ENCODE assay signal across 30 mouse cellular contexts in genomic region chr11:109680934-109681333, GRCm38 (mm10). TPM values are rescaled to one million over a fixed set of nuclear protein-coding genes. Genes with fewer than 3 reads are reported as not detected.
DNase-seq lines count a peak whose midpoint lies in the region; ATAC-seq and TF ChIP-seq lines count a peak whose summit lies in the region.
"Had no signal": no experiment of that assay in that cellular context is flagged by ENCODE, and none has a peak within 500 bp of the region (broad histone marks: within the 10 kb centered on the region; RNA-seq: fewer than 3 reads in every experiment).

No protein-coding gene starts in this region.

- H3K9me3 ChIP-seq in lung, embryonic 14.5 days (ENCODE audit: low read depth, low read length): no peaks in the 10 kb centered on the region
- no peaks in the 10 kb centered on the region for H3K9me3 ChIP-seq in heart, postnatal 0 days (replicated peaks; ENCODE audit: control insufficient read depth, low read length)
- no peaks in the 10 kb centered on the region for H3K9me3 ChIP-seq in liver, embryonic 12.5 days (replicated peaks)
- H3K9me3 ChIP-seq in kidney, embryonic 15.5 days (replicated peaks): no peaks in the 10 kb centered on the region
- H3K9me3 ChIP-seq: embryonic facial prominence, embryonic 13.5 days; forebrain, embryonic 10.5 days; forebrain, embryonic 15.5 days; hindbrain, embryonic 10.5 days; hindbrain, embryonic 15.5 days; liver, embryonic 13.5 days had no signal

- 33% methylated on average over 9 of the region's 9 CpGs for WGBS in lung, embryonic 14.5 days
- WGBS in heart, postnatal 0 days: 22% methylated on average over 9 of the region's 9 CpGs
- WGBS in liver, embryonic 12.5 days (ENCODE audit: insufficient replicate concordance): 50% methylated on average over 9 of the region's 9 CpGs
- WGBS in kidney, embryonic 15.5 days: 64% methylated on average over 9 of the region's 9 CpGs

- H3K4me1 ChIP-seq in lung, embryonic 14.5 days (ENCODE audit: insufficient read depth): 0 out of 2 replicates have a peak, but pooled peaks cover 3% of the 10 kb centered on the region
- H3K4me1 ChIP-seq in heart, postnatal 0 days (ENCODE audit: control insufficient read depth, insufficient read depth): peaks cover 17% of the 10 kb centered on the region
- no peaks in the 10 kb centered on the region for H3K4me1 ChIP-seq in liver, embryonic 12.5 days
- no peaks in the 10 kb centered on the region for H3K4me1 ChIP-seq in kidney, embryonic 15.5 days
- H3K4me1 ChIP-seq: embryonic facial prominence, embryonic 13.5 days; forebrain, embryonic 15.5 days; hindbrain, embryonic 10.5 days; hindbrain, embryonic 15.5 days; liver, embryonic 13.5 days had no signal

- no peaks in the 10 kb centered on the region for H3K27me3 ChIP-seq in lung, embryonic 14.5 days (ENCODE audit: insufficient read depth, low read length)
- no peaks in the 10 kb centered on the region for H3K27me3 ChIP-seq in heart, postnatal 0 days (ENCODE audit: control insufficient read depth, insufficient read depth, low read length)
- no peaks in the 10 kb centered on the region for H3K27me3 ChIP-seq in liver, embryonic 12.5 days (replicated peaks)
- no peaks in the 10 kb centered on the region for H3K27me3 ChIP-seq in kidney, embryonic 15.5 days
- H3K27me3 ChIP-seq: CH12.LX; embryonic facial prominence, embryonic 13.5 days; forebrain, embryonic 15.5 days; hindbrain, embryonic 15.5 days; liver, embryonic 13.5 days had no signal

- DNase-seq in gastrocnemius, adult 2 months: no peak
- DNase-seq in gastrocnemius, postnatal 36 days: no peak
- DNase-seq in lung, embryonic 14.5 days: peak; percentile 49
- no peak for DNase-seq in lung, postnatal 10 days
- no peak for DNase-seq in heart, postnatal 0 days (ENCODE audit: low spot score)
- no peak for DNase-seq in embryo, embryonic 9.5 days (ENCODE audit: extremely low spot score)
- DNase-seq: adrenal gland, postnatal 14 days; cerebellum, adult 11-12 months; cerebellum, adult 9-11 months; embryo, embryonic 11 days; kidney, adult 11 months; kidney, postnatal 25 days; left cerebral cortex, postnatal 4 days; liver, embryonic 13.5 days; lung, adult 18-20 months; lung, postnatal 14 days; right cerebral cortex, postnatal 4 days had no signal

- no peaks in the 10 kb centered on the region for H3K36me3 ChIP-seq in lung, embryonic 14.5 days (ENCODE audit: insufficient read depth)
- H3K36me3 ChIP-seq in heart, postnatal 0 days (replicated peaks; ENCODE audit: control insufficient read depth, insufficient read depth, low read length): no peaks in the 10 kb centered on the region
- no peaks in the 10 kb centered on the region for H3K36me3 ChIP-seq in liver, embryonic 12.5 days
- H3K36me3 ChIP-seq in kidney, embryonic 15.5 days: no peaks in the 10 kb centered on the region
- H3K36me3 ChIP-seq: embryonic facial prominence, embryonic 13.5 days; forebrain, embryonic 10.5 days; forebrain, embryonic 15.5 days; hindbrain, embryonic 10.5 days; hindbrain, embryonic 15.5 days; liver, embryonic 13.5 days had no signal

- no peak for TF ChIP-seq EP300 in heart, postnatal 0 days (IDR thresholded peaks at IDR 0.05; ENCODE audit: low read depth)

- no peak overlapping the region for H3K9ac ChIP-seq in lung, embryonic 14.5 days
- H3K9ac ChIP-seq in heart, postnatal 0 days (replicated peaks; ENCODE audit: low read depth, low read length): no peak overlapping the region
- no peak overlapping the region for H3K9ac ChIP-seq in liver, embryonic 12.5 days
- H3K9ac ChIP-seq in kidney, embryonic 15.5 days: no peak overlapping the region
- H3K9ac ChIP-seq: embryonic facial prominence, embryonic 13.5 days; forebrain, embryonic 15.5 days; hindbrain, embryonic 15.5 days; liver, embryonic 13.5 days had no signal

- ATAC-seq in lung, embryonic 14.5 days (ENCODE audit: insufficient read depth): no peak
- ATAC-seq in heart, postnatal 0 days (ENCODE audit: insufficient read depth, low read depth): 0 out of 2 replicates have a peak, but pooled peaks have one; percentile 27
- no peak for ATAC-seq in liver, embryonic 12.5 days
- no peak for ATAC-seq in kidney, embryonic 15.5 days (replicated peaks; ENCODE audit: low FRiP score)
- ATAC-seq: forebrain, embryonic 15.5 days; inflammation-experienced regulatory T-cells, adult 6 months; midbrain, embryonic 16.5 days had no signal

- intact Hi-C loops in gastrocnemius, adult 2 months (cut with DNase I): no loop called here
- intact Hi-C loops in gastrocnemius, postnatal 36 days (cut with DNase I): no loop called here

- no peak overlapping the region for H3K4me3 ChIP-seq in gastrocnemius, adult 2 months
- H3K4me3 ChIP-seq in lung, embryonic 14.5 days (ENCODE audit: low read depth, low read length): no peak overlapping the region
- H3K4me3 ChIP-seq in heart, postnatal 0 days (ENCODE audit: low read depth, low read length): no peak overlapping the region
- H3K4me3 ChIP-seq in liver, embryonic 12.5 days: no peak overlapping the region
- no peak overlapping the region for H3K4me3 ChIP-seq in kidney, embryonic 15.5 days (replicated peaks)
- H3K4me3 ChIP-seq: embryonic facial prominence, embryonic 13.5 days; forebrain, embryonic 10.5 days; forebrain, embryonic 15.5 days; hindbrain, embryonic 10.5 days; hindbrain, embryonic 15.5 days; layer of hippocampus, adult 2 months; liver, embryonic 13.5 days had no signal

- TF ChIP-seq CTCF in gastrocnemius, adult 2 months (IDR thresholded peaks at IDR 0.05): no peak
- TF ChIP-seq CTCF in lung, embryonic 14.5 days (IDR thresholded peaks at IDR 0.05; ENCODE audit: low read depth): no peak
- no peak for TF ChIP-seq CTCF in heart, postnatal 0 days (IDR thresholded peaks at IDR 0.05; ENCODE audit: low read depth)

- H3K27ac ChIP-seq in gastrocnemius, adult 2 months: peak overlapping the region; percentile 51
- H3K27ac ChIP-seq in lung, embryonic 14.5 days (ENCODE audit: low read depth): no peak overlapping the region
- peak overlapping the region; percentile 79 for H3K27ac ChIP-seq in heart, postnatal 0 days (ENCODE audit: low read depth)
- H3K27ac ChIP-seq in liver, embryonic 12.5 days: no peak overlapping the region
- no peak overlapping the region for H3K27ac ChIP-seq in kidney, embryonic 15.5 days
- H3K27ac ChIP-seq: embryonic facial prominence, embryonic 13.5 days; forebrain, embryonic 10.5 days; forebrain, embryonic 15.5 days; hindbrain, embryonic 10.5 days; hindbrain, embryonic 15.5 days; layer of hippocampus, adult 2 months; liver, embryonic 13.5 days had no signal

- no peak overlapping the region for H3K4me2 ChIP-seq in lung, embryonic 14.5 days
- H3K4me2 ChIP-seq in heart, postnatal 0 days (ENCODE audit: low read depth, low read length): no peak overlapping the region
- no peak overlapping the region for H3K4me2 ChIP-seq in liver, embryonic 12.5 days
- H3K4me2 ChIP-seq in kidney, embryonic 15.5 days: no peak overlapping the region
- H3K4me2 ChIP-seq: embryonic facial prominence, embryonic 13.5 days; forebrain, embryonic 15.5 days; hindbrain, embryonic 15.5 days; liver, embryonic 13.5 days; midbrain, embryonic 11.5 days had no signal

RNA-seq across cellular contexts. Expression of gene Prkar1a, which starts 31.7 kb away (rescaled TPM):
- total RNA-seq in gastrocnemius, adult 2 months (2021): 100 to 1,000 TPM in 1 of 2 experiments, 10 to 100 TPM in 1; 98.9 to 117 TPM
- total RNA-seq in gastrocnemius, postnatal 36 days (2021): 100 to 1,000 TPM; 115 TPM
- polyA plus RNA-seq in lung, embryonic 14.5 days (2014; fragmentation: Nextera tagmentation; extraction: Ambion mirVana): 408 and 411 TPM in 2 replicates
- 163 and 237 TPM in 2 replicates for total RNA-seq in heart, postnatal 0 days (2014; rRNA removed; ENCODE audit: low replicate concordance)
- 483 and 530 TPM in 2 replicates for polyA plus RNA-seq in heart, postnatal 0 days (2015; fragmentation: Nextera tagmentation; extraction: Ambion mirVana)
- 165 and 171 TPM in 2 replicates for polyA plus RNA-seq in liver, embryonic 12.5 days (2016; fragmentation: Nextera tagmentation; extraction: Ambion mirVana)
- polyA plus RNA-seq in kidney, embryonic 15.5 days (2015; fragmentation: Nextera tagmentation; extraction: Ambion mirVana): 354 and 359 TPM in 2 replicates

RNA-seq across cellular contexts. Expression of gene Fam20a, which starts 41.1 kb away (rescaled TPM):
- 1 to 10 TPM; 1.2 to 2.7 TPM for total RNA-seq in gastrocnemius, adult 2 months (2021)
- total RNA-seq in gastrocnemius, postnatal 36 days (2021): 1 to 10 TPM; 1.6 to 2.5 TPM
- 3.0 and 3.5 TPM in 2 replicates for polyA plus RNA-seq in lung, embryonic 14.5 days (2014; fragmentation: Nextera tagmentation; extraction: Ambion mirVana)
- total RNA-seq in heart, postnatal 0 days (2014; rRNA removed; ENCODE audit: low replicate concordance): 6.2 and 6.8 TPM in 2 replicates
- polyA plus RNA-seq in heart, postnatal 0 days (2015; fragmentation: Nextera tagmentation; extraction: Ambion mirVana): 3.0 TPM in 2 replicates
- polyA plus RNA-seq in liver, embryonic 12.5 days (2016; fragmentation: Nextera tagmentation; extraction: Ambion mirVana): 4.7 and 4.9 TPM in 2 replicates
- 2.3 and 2.5 TPM in 2 replicates for polyA plus RNA-seq in kidney, embryonic 15.5 days (2015; fragmentation: Nextera tagmentation; extraction: Ambion mirVana)
- total RNA-seq: neutrophil, adult 5-6 weeks had no signal

Comparison
In these comparisons a context has a peak if more than half of its experiments do, and no peak if none do; other contexts are left out.
1. H3K27ac ChIP-seq: peak in gastrocnemius, adult 2 months (single experiment) and heart, postnatal 0 days (single experiment); none in lung, embryonic 14.5 days (single experiment), liver, embryonic 12.5 days (single experiment) and kidney, embryonic 15.5 days (single experiment).